Mouse (Mus musculus) neural tube, embryonic 11.5 days (tissue): ENCODE measurements around the gene Srcap. TPM values are rescaled to one million over a fixed set of nuclear protein-coding genes. Genes with fewer than 3 reads are reported as not detected.
"Not testable (repeated sequence)": the region's sequence is repeated elsewhere in the genome, so short reads cannot be mapped to it uniquely, and the experiment has no call there.

Experiments
- ATAC-seq: fragments of 200-750 bp; cut with Nextera tagmentation; 2 replicates; pipeline ENCODE4 v1.8.0; 2017; ENCODE audit warnings: moderate number of reproducible peaks, mild to moderate bottlenecking, moderate TSS enrichment, moderate library complexity; ENCODE audit not compliant: insufficient read depth, low FRiP score, low TSS enrichment
- DNase-seq: peaks from one replicate; pipeline ENCODE4 v3.0.0-alpha.2; 2015; ENCODE audit warnings: low spot score
- H3K27ac ChIP-seq: fragments of 300-500 bp; sonication (generic); 2 replicates; pipeline ENCODE4 v1.5.1; 2014; ENCODE audit warnings: low read depth, mild to moderate bottlenecking, low read length
- H3K27me3 ChIP-seq: fragments of 300-500 bp; sonication (generic); 2 replicates; pipeline ENCODE4 v1.6.1; 2014; ENCODE audit warnings: mild to moderate bottlenecking, low read length, mixed read lengths; ENCODE audit not compliant: control insufficient read depth, insufficient read depth
- H3K36me3 ChIP-seq: fragments of 300-500 bp; sonication (generic); 2 replicates; pipeline ENCODE4 v1.6.1; 2014; ENCODE audit warnings: mild to moderate bottlenecking, low read length, moderate library complexity, mixed read lengths; ENCODE audit not compliant: control insufficient read depth, insufficient read depth
- H3K4me1 ChIP-seq: fragments of 300-500 bp; sonication (generic); 2 replicates; pipeline ENCODE4 v1.6.1; 2014; ENCODE audit warnings: low read length, mixed read lengths; ENCODE audit not compliant: control insufficient read depth, insufficient read depth
- H3K4me2 ChIP-seq: fragments of 300-500 bp; sonication (generic); 2 replicates; pipeline ENCODE4 v1.6.1; 2014; ENCODE audit warnings: low read depth, mild to moderate bottlenecking, moderate library complexity
- H3K4me3 ChIP-seq: fragments of 300-500 bp; sonication (generic); 2 replicates; pipeline ENCODE4 v1.5.1; 2014; ENCODE audit warnings: low read depth, low read length
- H3K9ac ChIP-seq: fragments of 300-500 bp; sonication (generic); 2 replicates; pipeline ENCODE4 v1.6.1; 2014; ENCODE audit warnings: mild to moderate bottlenecking, low read length
- H3K9me3 ChIP-seq: fragments of 300-500 bp; sonication (generic); 2 replicates; pipeline ENCODE4 v1.6.1; 2016; ENCODE audit warnings: low read length; ENCODE audit not compliant: control insufficient read depth
- WGBS: fragments of 180-500 bp; shearing (Covaris S2); extraction: QIAGEN DNeasy Blood & Tissue Kit; methylation state at CpG from one replicate; pipeline ENCODE4 v1.1.7; 2014; 5-methylcytosine and 5-hydroxymethylcytosine counted together
- polyA plus RNA-seq: library from polyadenylated mRNA; unstranded; fragments of >200 nt; fragmentation: Nextera tagmentation; extraction: Ambion mirVana; gene quantifications from 2 replicates; pipeline ENCODE4 v1.2.1, GENCODE M21; 2014

The Srcap gene
- polyA plus RNA-seq, 1 experiment from 2014 or later = 58.3 TPM

DNA sequence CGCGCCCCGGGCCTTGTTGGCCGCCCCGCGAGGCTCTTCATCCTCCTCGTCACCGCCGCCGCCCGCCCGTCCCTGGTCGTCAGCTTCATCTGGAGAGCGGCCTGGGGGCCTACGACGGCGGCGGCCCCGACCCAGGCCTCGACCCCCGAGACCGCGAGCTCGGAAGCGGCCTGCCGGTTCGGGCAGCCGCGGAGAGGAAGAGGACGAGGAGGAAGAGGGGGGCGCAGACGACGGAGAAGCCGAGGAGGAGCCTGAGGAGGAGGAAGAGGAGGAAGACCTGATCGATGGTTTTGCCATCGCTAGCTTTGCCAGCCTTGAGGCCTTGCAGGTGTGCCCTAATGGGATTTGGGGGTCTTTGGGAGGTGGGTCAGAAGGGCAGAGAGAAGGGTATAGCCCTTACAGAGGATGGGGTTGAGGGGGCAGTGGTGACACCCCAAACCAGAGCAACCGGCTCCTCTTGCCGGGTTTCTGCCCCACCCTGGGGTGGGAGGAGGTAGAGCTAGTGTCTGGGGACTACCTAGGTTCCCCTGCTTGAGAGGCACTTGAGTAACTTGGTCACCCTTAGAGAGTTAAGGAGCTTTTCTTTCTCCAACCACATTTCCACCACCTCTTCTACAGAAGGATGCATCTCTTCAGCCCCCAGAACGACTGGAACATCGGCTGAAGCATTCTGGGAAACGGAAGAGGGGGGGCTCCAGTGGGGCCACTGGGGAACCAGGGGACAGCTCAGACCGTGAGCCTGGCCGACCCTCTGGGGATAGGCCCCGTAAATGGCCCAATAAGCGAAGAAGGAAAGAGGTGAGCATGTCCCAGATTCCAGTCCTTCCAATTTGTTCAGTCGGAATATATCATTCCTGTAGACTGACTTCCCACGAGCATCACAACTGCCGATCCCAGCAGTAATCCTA is 32.2 kb upstream of the Srcap start:
- H3K27ac ChIP-seq = peak overlapping the region; percentile 93
- ATAC-seq = no peak
- no peak for DNase-seq
- H3K4me2 ChIP-seq = peak overlapping the region; percentile 96
- H3K9me3 ChIP-seq = no peaks in the 10 kb centered on the region
- H3K36me3 ChIP-seq = peaks cover 17% of the 10 kb centered on the region
- H3K4me3 ChIP-seq = peak overlapping the region; percentile 86
- peak overlapping the region; percentile 93 for H3K9ac ChIP-seq
- WGBS = 9% methylated on average over 35 of the region's 48 CpGs
- H3K27me3 ChIP-seq = no peaks in the 10 kb centered on the region
- H3K4me1 ChIP-seq = peaks cover 9% of the 10 kb centered on the region

DNA sequence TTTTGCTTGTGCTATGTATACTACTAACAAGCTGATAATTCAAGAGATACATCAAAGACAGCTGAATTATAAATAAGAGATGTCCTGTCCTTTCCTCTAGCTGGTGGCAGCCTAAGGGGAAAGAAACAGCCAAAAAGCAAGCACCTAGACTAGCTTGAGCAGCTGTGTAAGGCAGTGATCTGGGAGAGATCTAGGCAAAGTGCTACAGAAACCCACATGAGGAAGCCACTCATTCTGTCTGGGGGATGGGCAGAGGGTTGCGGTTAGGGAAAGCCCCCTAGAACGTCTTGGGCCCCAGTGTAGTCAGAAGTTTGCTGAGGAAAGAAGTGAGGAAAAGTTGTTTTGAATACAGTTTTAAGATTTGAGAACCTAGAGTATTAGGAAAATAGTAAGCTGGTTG is 31.5 kb upstream of the Srcap start:
- Histone ChIP-seq H3K4me2 (peak overlapping the region; percentile 96), H3K27ac (no peak overlapping the region), H3K9ac (peak overlapping the region; percentile 93), H3K36me3 (peaks cover 18% of the 10 kb centered on the region), H3K4me1 (peaks cover 9% of the 10 kb centered on the region), H3K9me3 (no peaks in the 10 kb centered on the region), H3K4me3 (peak overlapping the region; percentile 86), H3K27me3 (no peaks in the 10 kb centered on the region)
- no peak for ATAC-seq
- no peak for DNase-seq
- 82% methylated on average over 2 of the region's 2 CpGs for WGBS

DNA sequence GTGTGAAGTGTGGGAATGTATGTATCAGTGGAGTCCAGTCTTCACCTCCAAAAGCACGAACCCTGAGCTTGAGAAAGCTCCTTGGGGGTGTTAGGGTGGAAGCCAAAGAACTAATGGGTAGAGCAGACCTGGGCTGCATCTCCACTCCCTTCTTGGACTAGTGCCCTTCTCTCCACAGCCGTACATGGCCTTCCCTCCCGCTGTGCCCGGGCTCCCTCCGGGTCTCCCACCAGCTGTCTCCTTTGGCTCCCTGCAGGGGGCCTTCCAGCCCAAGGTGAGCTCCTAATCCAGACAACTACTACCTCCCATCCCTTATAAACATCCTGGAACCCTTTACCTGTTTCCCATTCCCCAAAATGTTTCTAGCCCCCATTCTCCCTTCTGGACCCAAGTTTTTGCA is 26.4 kb upstream of the Srcap start:
- H3K9me3 ChIP-seq = no peaks in the 10 kb centered on the region
- H3K36me3 ChIP-seq = peaks cover 37% of the 10 kb centered on the region
- peaks cover under 1% of the 10 kb centered on the region; the same call in 1 of the 2 replicates for H3K4me1 ChIP-seq
- no peak overlapping the region for H3K27ac ChIP-seq
- no peak for DNase-seq
- H3K9ac ChIP-seq = no peak overlapping the region
- no peaks in the 10 kb centered on the region for H3K27me3 ChIP-seq
- H3K4me3 ChIP-seq = no peak overlapping the region
- ATAC-seq = no peak
- H3K4me2 ChIP-seq = no peak overlapping the region
- WGBS = 84% methylated on average over 5 of the region's 5 CpGs

DNA sequence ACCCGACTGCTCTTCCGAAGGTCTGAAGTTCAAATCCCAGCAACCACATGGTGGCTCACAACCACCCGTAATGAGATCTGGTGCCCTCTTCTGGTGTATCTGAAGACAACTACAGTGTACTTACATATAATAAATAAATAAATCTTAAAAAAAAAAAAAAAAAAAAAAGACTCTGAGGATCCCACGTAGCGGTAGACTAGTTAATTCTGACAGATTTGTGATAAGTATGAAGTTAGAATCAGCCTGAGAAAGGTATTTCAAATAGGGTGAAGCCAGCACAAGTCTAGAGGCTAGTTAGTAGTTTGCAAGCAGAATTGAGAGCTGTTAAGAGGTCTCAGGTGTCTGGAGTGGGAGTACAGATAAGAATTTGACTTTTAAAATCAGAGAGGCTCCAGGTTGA is 23.4 kb upstream of the Srcap start:
- H3K36me3 ChIP-seq = peaks cover 41% of the 10 kb centered on the region
- H3K4me1 ChIP-seq, H3K4me3 ChIP-seq, H3K9ac ChIP-seq, H3K27ac ChIP-seq, DNase-seq, ATAC-seq, H3K9me3 ChIP-seq, H3K27me3 ChIP-seq, H3K4me2 ChIP-seq: not testable (repeated sequence)
- WGBS = 93% methylated on average over 4 of the region's 5 CpGs

DNA sequence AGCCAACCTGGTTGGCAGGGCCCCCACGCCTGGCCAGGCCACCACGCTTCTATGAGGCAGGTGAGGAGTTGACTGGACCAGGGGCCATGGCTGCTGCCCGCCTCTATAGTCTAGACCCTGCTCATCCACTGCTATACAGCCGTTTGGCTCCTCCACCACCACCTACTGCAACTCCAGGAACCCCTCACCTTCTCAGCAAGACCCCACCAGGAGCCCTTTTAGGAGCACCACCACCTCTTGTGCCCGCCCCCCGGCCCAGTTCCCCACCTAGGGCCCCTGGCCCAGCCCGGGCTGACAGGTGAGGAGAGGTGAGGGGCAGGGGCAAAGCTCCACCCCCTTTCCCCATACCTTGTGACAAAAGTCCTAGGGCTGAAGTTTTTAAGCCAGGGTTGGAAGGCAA is 21.8 kb upstream of the Srcap start:
- ATAC-seq = no peak
- Histone ChIP-seq H3K27ac (no peak overlapping the region), H3K36me3 (peaks cover 39% of the 10 kb centered on the region), H3K9ac (no peak overlapping the region), H3K27me3 (no peaks in the 10 kb centered on the region), H3K4me1 (no peaks in the 10 kb centered on the region), H3K4me3 (no peak overlapping the region), H3K9me3 (no peaks in the 10 kb centered on the region), H3K4me2 (no peak overlapping the region)
- no peak for DNase-seq
- 96% methylated on average over 7 of the region's 7 CpGs for WGBS

DNA sequence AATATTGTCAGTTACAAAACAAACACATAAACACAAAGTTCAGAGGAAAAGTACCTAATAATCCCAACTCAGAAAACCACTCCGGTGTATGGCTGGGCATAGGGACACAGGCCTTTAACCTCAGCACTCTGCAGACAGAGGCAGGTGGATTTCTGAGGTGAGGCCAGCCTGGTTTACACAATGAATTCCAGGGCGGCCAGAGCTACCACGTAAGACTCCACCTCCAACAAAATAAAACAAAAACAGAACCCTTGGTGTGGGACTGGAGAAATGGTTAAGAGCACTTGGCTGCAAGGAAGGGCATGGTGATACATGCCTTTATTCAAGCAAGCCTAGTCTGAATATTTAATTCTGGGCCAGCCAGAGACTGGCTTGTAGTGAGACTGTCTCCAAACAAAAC is 19.9 kb upstream of the Srcap start:
- peaks cover 31% of the 10 kb centered on the region for H3K36me3 ChIP-seq
- H3K4me3 ChIP-seq = no peak overlapping the region
- H3K27ac ChIP-seq = no peak overlapping the region
- no peaks in the 10 kb centered on the region for H3K4me1 ChIP-seq
- ATAC-seq (no peak), DNase-seq (no peak)
- H3K9ac ChIP-seq = no peak overlapping the region
- H3K27me3 ChIP-seq = no peaks in the 10 kb centered on the region
- H3K9me3 ChIP-seq = no peaks in the 10 kb centered on the region
- no peak overlapping the region for H3K4me2 ChIP-seq
- WGBS = 88% methylated on average over 3 of the region's 3 CpGs

DNA sequence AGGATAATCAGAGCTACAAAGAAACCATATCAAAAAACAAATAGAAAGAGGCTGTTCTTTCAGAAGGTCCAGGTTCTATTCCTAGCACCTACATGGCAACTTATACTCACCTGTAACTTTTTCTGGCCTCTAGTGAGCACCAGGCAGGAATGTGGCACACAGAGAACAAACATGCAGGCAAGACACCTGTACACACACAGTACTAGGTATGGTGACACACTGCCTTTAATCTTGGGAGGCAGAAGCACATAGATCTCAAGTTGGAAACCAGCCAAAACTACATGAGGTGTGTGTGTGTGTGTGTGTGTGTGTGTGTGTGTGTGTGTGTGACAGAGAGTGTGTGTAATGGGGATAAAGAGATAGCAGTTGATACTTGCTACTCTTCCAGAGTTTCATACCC is 17.1 kb upstream of the Srcap start:
- H3K4me3 ChIP-seq = no peak overlapping the region
- H3K36me3 ChIP-seq = peaks cover 17% of the 10 kb centered on the region
- DNase-seq (no peak), ATAC-seq (no peak)
- H3K27me3 ChIP-seq = no peaks in the 10 kb centered on the region
- H3K4me1 ChIP-seq = no peaks in the 10 kb centered on the region
- no peaks in the 10 kb centered on the region for H3K9me3 ChIP-seq
- no peak overlapping the region for H3K4me2 ChIP-seq
- H3K27ac ChIP-seq = no peak overlapping the region
- no peak overlapping the region for H3K9ac ChIP-seq

DNA sequence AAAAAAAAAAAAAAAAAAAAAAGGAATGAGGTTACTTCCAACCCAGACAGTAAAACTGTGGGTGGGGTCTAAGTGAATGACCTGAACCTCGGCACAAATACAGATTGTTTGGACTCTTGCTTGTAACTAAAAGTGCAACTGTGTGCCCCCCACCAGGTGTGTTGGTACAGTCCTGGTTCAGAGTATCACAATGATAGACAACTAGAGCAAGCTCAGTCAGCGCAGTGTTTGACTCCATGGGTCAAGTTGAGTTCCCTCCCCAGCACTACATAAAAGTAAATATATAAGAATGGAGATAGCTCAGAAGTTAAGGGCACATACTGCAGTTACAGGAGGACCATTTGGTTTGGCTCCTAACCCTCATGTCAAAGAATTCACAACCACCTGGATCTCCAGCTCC is 14.4 kb upstream of the Srcap start:
- no peak overlapping the region for H3K4me2 ChIP-seq
- 84% methylated on average over 2 of the region's 2 CpGs for WGBS
- DNase-seq = no peak
- H3K27me3 ChIP-seq = no peaks in the 10 kb centered on the region
- H3K9me3 ChIP-seq = no peaks in the 10 kb centered on the region
- no peaks in the 10 kb centered on the region for H3K4me1 ChIP-seq
- H3K27ac ChIP-seq = no peak overlapping the region
- H3K9ac ChIP-seq = no peak overlapping the region
- ATAC-seq = no peak
- no peak overlapping the region for H3K4me3 ChIP-seq
- H3K36me3 ChIP-seq = no peaks in the 10 kb centered on the region

DNA sequence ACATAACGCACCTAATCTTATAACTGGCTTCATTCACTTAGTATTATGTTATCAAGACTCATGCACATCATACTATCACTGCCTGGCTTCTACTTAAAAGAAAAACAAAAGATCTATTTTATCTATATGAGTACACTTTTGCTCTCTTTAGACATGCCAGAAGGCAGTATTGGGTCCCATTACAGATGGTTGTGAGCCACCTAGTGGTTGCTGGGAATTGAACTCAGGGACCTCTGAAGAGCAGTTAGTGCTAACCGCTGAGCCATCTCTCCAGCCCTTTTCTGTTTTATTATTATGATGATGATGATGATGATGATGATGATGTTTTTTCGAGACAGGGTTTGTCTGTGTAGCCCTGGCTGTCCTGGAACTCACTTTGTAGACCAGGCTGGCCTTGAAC is 13.4 kb upstream of the Srcap start:
- no peaks in the 10 kb centered on the region for H3K9me3 ChIP-seq
- no peaks in the 10 kb centered on the region for H3K4me1 ChIP-seq
- no peaks in the 10 kb centered on the region for H3K36me3 ChIP-seq
- WGBS = 39% methylated on average over 3 of the region's 3 CpGs
- peak; percentile 47 for DNase-seq
- ATAC-seq = no peak
- H3K27ac ChIP-seq = no peak overlapping the region
- H3K4me2 ChIP-seq = no peak overlapping the region
- H3K4me3 ChIP-seq = no peak overlapping the region
- no peaks in the 10 kb centered on the region for H3K27me3 ChIP-seq
- H3K9ac ChIP-seq = no peak overlapping the region
